Mouse (Mus musculus) kidney, adult 2 months (tissue): ENCODE results near the gene Gfod2.

ENCODE experiments used
- CTCF ChIP-seq: fragments of 200-500 bp; conservative IDR thresholded peaks from 2 replicates; pipeline ENCODE4 v1.5.1; 2011; ENCODE audit warnings: low read depth, mild to moderate bottlenecking, control low read depth, low read length, moderate library complexity, mixed read lengths; ENCODE audit not compliant: insufficient read depth, insufficient read length
- POLR2A ChIP-seq: fragments of 200-500 bp; IDR thresholded peaks from one replicate; pipeline ENCODE4 v1.6.1; 2011; ENCODE audit warnings: low read depth, low read length, control low read depth

DNA sequence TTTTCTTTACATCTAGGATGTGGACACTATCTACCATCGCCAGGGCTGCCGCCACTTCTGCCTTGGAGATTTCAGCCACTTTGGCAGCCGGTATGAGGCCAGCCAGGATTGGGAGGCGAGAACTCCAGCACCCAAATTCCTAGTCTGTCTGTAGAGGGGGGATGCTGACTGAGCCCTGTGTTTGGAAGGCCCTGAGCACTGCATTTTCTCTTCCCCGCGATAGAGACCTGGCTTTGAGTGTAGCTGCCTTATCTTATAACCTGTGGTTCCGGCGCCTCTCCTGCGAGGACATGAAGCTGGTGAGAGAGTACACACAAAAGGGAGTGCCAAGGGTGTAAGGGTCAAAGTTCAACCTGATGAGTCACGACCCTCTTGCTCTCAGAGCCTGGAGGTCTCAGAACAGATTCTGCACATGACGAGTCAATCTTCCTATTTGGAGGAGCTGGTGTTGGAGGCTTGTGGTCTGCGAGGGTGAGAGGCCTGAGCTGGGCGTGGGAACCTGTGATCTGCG lies 70.2 kb downstream of the Gfod2 start:
- TF ChIP-seq CTCF (no peak), POLR2A (no peak)
